Mouse (Mus musculus): ENCODE results near the gene Fgd3.

- no peak for TF ChIP-seq GATA1 (IDR thresholded peaks at IDR 0.05; ENCODE audit: low read length)
- no peak for TF ChIP-seq TAL1 (IDR thresholded peaks at IDR 0.05; ENCODE audit: low read length)
These were observed 21.4 kb downstream of the Fgd3 start for GRCm38 (mm10) chr13:49298514-49299381.

All from erythroblast, embryonic 14.5 days (primary cell).